Mouse (Mus musculus) CH12.LX (cell line): ENCODE measurements around the gene Rps27l. TPM values are rescaled to one million over a fixed set of nuclear protein-coding genes. Genes with fewer than 3 reads are reported as not detected.
A peak's percentile ranks its signal among the peaks of the same experiment; 100 is the strongest.

Source experiments
- DNase-seq: peaks from one replicate; pipeline ENCODE4 v3.0.0-alpha.2; 2013; ENCODE audit errors: extremely low read depth
- H3K27ac ChIP-seq: 2 replicates; pipeline ENCODE4 v1.5.1; 2012; ENCODE audit warnings: low read depth, mild to moderate bottlenecking, control low read depth, moderate library complexity; ENCODE audit not compliant: insufficient read depth
- H3K27me3 ChIP-seq: replicated peaks from 2 replicates; pipeline ENCODE3; 2012; ENCODE audit warnings: inconsistent platforms
- H3K36me3 ChIP-seq, 2 experiments: replicated peaks in 1 of 2; 2 replicates each; pipeline versions ENCODE3 to v1.6.1; 2012; ENCODE audit warnings: inconsistent platforms in 1 of 2, low read length in 1 of 2, mild to moderate bottlenecking in 1 of 2, mixed read lengths in 1 of 2, moderate library complexity in 1 of 2; ENCODE audit not compliant: control insufficient read depth in 1 of 2, insufficient read depth in 1 of 2
- H3K4me1 ChIP-seq, 2 experiments: 2 replicates each; pipeline ENCODE4 v1.6.1; 2012; ENCODE audit warnings: inconsistent platforms in 1 of 2, moderate library complexity in 1 of 2; ENCODE audit not compliant: insufficient read depth in 2 of 2, control insufficient read depth in 1 of 2
- H3K4me2 ChIP-seq: 2 replicates; pipeline ENCODE4 v1.6.1; 2012; ENCODE audit warnings: low read depth, mild to moderate bottlenecking, control low read depth; ENCODE audit not compliant: poor library complexity, insufficient read depth, severe bottlenecking
- H3K4me3 ChIP-seq, 3 experiments: fragments of 150-350 bp in 1 of 3; sonication (generic) in 1 of 3; replicated peaks in 1 of 3; 2 replicates each; pipeline versions ENCODE3 to v1.5.1; 2011 to 2012; ENCODE audit warnings: low read depth in 2 of 3, low read length in 2 of 3, mild to moderate bottlenecking in 2 of 3, moderate library complexity in 2 of 3, control low read depth in 1 of 3, improper control_type of control experiment in 1 of 3, inconsistent platforms in 1 of 3, mixed read lengths in 1 of 3; ENCODE audit not compliant: poor library complexity in 1 of 3
- H3K79me2 ChIP-seq: replicated peaks from 2 replicates; pipeline ENCODE4 v1.6.1; 2012; ENCODE audit warnings: mild to moderate bottlenecking, moderate library complexity; ENCODE audit not compliant: control insufficient read depth, poor library complexity, insufficient read depth, severe bottlenecking; ENCODE audit errors: extremely low read depth
- H3K9ac ChIP-seq: 2 replicates; pipeline ENCODE4 v1.6.1; 2012; ENCODE audit warnings: low read depth, mild to moderate bottlenecking, control low read depth, moderate library complexity; ENCODE audit not compliant: insufficient read depth
- H3K9me3 ChIP-seq: replicated peaks from 2 replicates; pipeline ENCODE3; 2012; ENCODE audit warnings: low read length, inconsistent platforms, mixed read lengths
- BHLHE40 ChIP-seq: IDR thresholded peaks from 2 replicates; pipeline ENCODE4 v1.6.1; 2011; ENCODE audit warnings: mild to moderate bottlenecking, low read depth, low read length, improper control_type of control experiment
- CHD2 ChIP-seq: IDR thresholded peaks from 2 replicates; pipeline ENCODE4 v1.6.1; 2011; ENCODE audit warnings: low read length, improper control_type of control experiment
- E2F4 ChIP-seq: IDR thresholded peaks from 2 replicates; pipeline ENCODE4 v1.6.1; 2011; ENCODE audit warnings: low read depth, low read length, improper control_type of control experiment; ENCODE audit not compliant: insufficient replicate concordance
- ELF1 ChIP-seq: IDR thresholded peaks from 2 replicates; pipeline ENCODE4 v1.6.1; 2014; ENCODE audit warnings: low read depth, mild to moderate bottlenecking, inconsistent platforms, low read length, improper control_type of control experiment
- ETS1 ChIP-seq: conservative IDR thresholded peaks from 2 replicates; pipeline ENCODE4 v1.6.1; 2012; ENCODE audit warnings: low read depth, mild to moderate bottlenecking, inconsistent platforms, low read length, improper control_type of control experiment, moderate library complexity
- GABPA ChIP-seq: IDR thresholded peaks from 2 replicates; pipeline ENCODE4 v1.6.1; 2012; ENCODE audit warnings: low read depth, low read length, improper control_type of control experiment, inconsistent platforms; ENCODE audit not compliant: insufficient replicate concordance
- IRF4 ChIP-seq: IDR thresholded peaks from 2 replicates; pipeline ENCODE4 v1.6.1; 2014; ENCODE audit warnings: low read depth, mild to moderate bottlenecking, inconsistent platforms, low read length, improper control_type of control experiment
- JUN ChIP-seq: IDR thresholded peaks from 2 replicates; pipeline ENCODE4 v1.6.1; 2011; ENCODE audit warnings: low read depth, mild to moderate bottlenecking, low read length, improper control_type of control experiment, moderate library complexity; ENCODE audit not compliant: insufficient read depth
- JUND ChIP-seq: conservative IDR thresholded peaks from 2 replicates; pipeline ENCODE4 v1.6.1; 2011; ENCODE audit warnings: low read depth, low read length, improper control_type of control experiment
- MAFK ChIP-seq: IDR thresholded peaks from 2 replicates; pipeline ENCODE4 v1.6.1; 2011; ENCODE audit warnings: low read length, improper control_type of control experiment; ENCODE audit not compliant: insufficient replicate concordance
- MEF2A ChIP-seq: IDR thresholded peaks from 2 replicates; pipeline ENCODE4 v1.6.1; 2014; ENCODE audit warnings: low read depth, mild to moderate bottlenecking, inconsistent platforms, low read length, improper control_type of control experiment, borderline replicate concordance
- MXI1 ChIP-seq: IDR thresholded peaks from 2 replicates; pipeline ENCODE4 v1.6.1; 2011; ENCODE audit warnings: mild to moderate bottlenecking, low read depth, low read length, improper control_type of control experiment
- NELFE ChIP-seq: IDR thresholded peaks from 2 replicates; pipeline ENCODE4 v1.6.1; 2011; ENCODE audit warnings: low read depth, low read length, improper control_type of control experiment
- NRF1 ChIP-seq: IDR thresholded peaks from 2 replicates; pipeline ENCODE4 v1.6.1; 2014; ENCODE audit warnings: low read depth, mild to moderate bottlenecking, inconsistent platforms, low read length, improper control_type of control experiment, moderate library complexity
- PAX5 ChIP-seq: IDR thresholded peaks from 2 replicates; pipeline ENCODE4 v1.6.1; 2012; ENCODE audit warnings: low read length, inconsistent platforms, mixed read lengths
- POLR2A ChIP-seq: IDR thresholded peaks from 2 replicates; pipeline ENCODE4 v1.6.1; 2011; ENCODE audit warnings: low read depth, mild to moderate bottlenecking, improper control_type of control experiment, low read length
- RCOR1 ChIP-seq: conservative IDR thresholded peaks from 2 replicates; pipeline ENCODE4 v1.6.1; 2012; ENCODE audit warnings: low read depth, mild to moderate bottlenecking, inconsistent platforms, low read length, improper control_type of control experiment
- SIN3A ChIP-seq: IDR thresholded peaks from 2 replicates; pipeline ENCODE4 v1.6.1; 2012; ENCODE audit warnings: low read length, improper control_type of control experiment, inconsistent platforms
- SMC3 ChIP-seq: IDR thresholded peaks from 2 replicates; pipeline ENCODE4 v1.6.1; 2011; ENCODE audit warnings: low read depth, low read length, improper control_type of control experiment
- USF1 ChIP-seq: IDR thresholded peaks from 2 replicates; pipeline ENCODE4 v1.6.1; 2014; ENCODE audit warnings: low read depth, mild to moderate bottlenecking, inconsistent platforms, low read length, improper control_type of control experiment
- USF2 ChIP-seq: conservative IDR thresholded peaks from 2 replicates; pipeline ENCODE4 v1.6.1; 2011; ENCODE audit warnings: low read depth, low read length, improper control_type of control experiment
- ZMIZ1 ChIP-seq: IDR thresholded peaks from 2 replicates; pipeline ENCODE4 v1.6.1; 2012; ENCODE audit warnings: low read depth, mild to moderate bottlenecking, inconsistent platforms, low read length, improper control_type of control experiment
- ZNF384 ChIP-seq: IDR thresholded peaks from 2 replicates; pipeline ENCODE4 v1.6.1; 2012; ENCODE audit warnings: low read depth, low read length, improper control_type of control experiment, inconsistent platforms
- dilution Hi-C: fragments of 300-500 bp; cut with MboI; formaldehyde crosslinking; loops from 2 replicates; pipeline ENCODE4 v1.14.3; 2020; ENCODE audit warnings: low sequenced_read_pairs; ENCODE audit not compliant: extremely low pct_unique_long_range_greater_than_20kb, extremely low pct_ligation_motif_present
- in situ Hi-C: fragments of 300-500 bp; cut with MboI; formaldehyde crosslinking; loops from 3 replicates; pipeline ENCODE4 v1.14.3; 2019; ENCODE audit warnings: low sequenced_read_pairs, low pct_ligation_motif_present, low pct_unique_long_range_greater_than_20kb, mixed read lengths
- polyA plus RNA-seq: library from polyadenylated mRNA; unstranded; fragments of >175 nt; gene quantifications from 2 replicates; pipeline ENCODE4 v1.2.1, GENCODE M21; 2012; ENCODE audit warnings: low read depth; ENCODE audit not compliant: insufficient read length
- total RNA-seq, 2 experiments: library from RNA; depleted of rRNA; stranded (reverse); fragments of 300-350 nt in 1 of 2; fragments of >200 nt in 1 of 2; gene quantifications; 2 replicates each; pipeline ENCODE4 v1.2.3; 2012 to 2014

Rps27l gene
- total and polyA plus RNA-seq, 3 experiments = 593 to 1,755 (median 694) TPM

GRCm38 (mm10) chr9:66914540-66914939, 31.3 kb upstream of the Rps27l start:
- H3K4me1 ChIP-seq = peaks cover 17 to 70% of the 10 kb centered on the region in 2 experiments
- H3K9ac ChIP-seq = no peak overlapping the region
- no peaks in the 10 kb centered on the region for H3K27me3 ChIP-seq
- H3K4me3 ChIP-seq = no peak overlapping the region
- TF ChIP-seq USF1 (no peak), RCOR1 (no peak), MEF2A (no peak), JUN (no peak), CHD2 (no peak), POLR2A (no peak), MAFK (no peak), ZNF384 (no peak), SIN3A (no peak), BHLHE40 (no peak), PAX5 (no peak), E2F4 (no peak), NELFE (no peak), IRF4 (no peak)
- in situ Hi-C loops = no loop called here
- H3K79me2 ChIP-seq = peaks cover 60% of the 10 kb centered on the region
- H3K4me2 ChIP-seq = no peak overlapping the region
- H3K27ac ChIP-seq = no peak overlapping the region
- dilution Hi-C loops = no loop called here
- H3K9me3 ChIP-seq = no peaks in the 10 kb centered on the region
- DNase-seq = no peak
- H3K36me3 ChIP-seq = peaks cover 4 to 45% of the 10 kb centered on the region in 2 experiments

- in situ Hi-C loops (no loop called here), dilution Hi-C loops (no loop called here)
- TF ChIP-seq ETS1 (no peak), ELF1 (peak; percentile 29; the same call in 1 of the 2 replicates), BHLHE40 (0 out of 2 replicates have a peak, but pooled peaks have one; percentile 6), CHD2 (0 out of 2 replicates have a peak, but pooled peaks have one; percentile 31), SMC3 (no peak), NELFE (0 out of 2 replicates have a peak, but pooled peaks have one; percentile 24), GABPA (no peak), JUND (0 out of 2 replicates have a peak, but pooled peaks have one; percentile 6), USF2 (no peak), IRF4 (peak; percentile 58), E2F4 (no peak), ZMIZ1 (no peak), NRF1 (no peak), MXI1 (no peak)
- no peaks in the 10 kb centered on the region for H3K9me3 ChIP-seq
- no peak overlapping the region for H3K9ac ChIP-seq
- H3K79me2 ChIP-seq = peaks cover 59% of the 10 kb centered on the region
- peak overlapping the region; percentile 82 for H3K4me2 ChIP-seq
- H3K36me3 ChIP-seq = peaks cover 4 to 39% of the 10 kb centered on the region in 2 experiments
- no peak overlapping the region for H3K27ac ChIP-seq
- H3K4me3 ChIP-seq = no peak overlapping the region
- peaks cover 17 to 65% of the 10 kb centered on the region in 2 experiments for H3K4me1 ChIP-seq
- no peaks in the 10 kb centered on the region for H3K27me3 ChIP-seq
- no peak for DNase-seq
Observed at GRCm38 (mm10) chr9:66915401-66915800, 30.5 kb upstream of the Rps27l start.
